Mouse (Mus musculus): ENCODE data around the gene Arhgef40. TPM values are rescaled to one million over a fixed set of nuclear protein-coding genes. Genes with fewer than 3 reads are reported as not detected.
A peak's percentile ranks its signal among the peaks of the same experiment; 100 is the strongest.

The Arhgef40 gene
- 29.4 and 30.1 TPM in 2 replicates for polyA plus RNA-seq (2012; ENCODE audit: insufficient read depth, insufficient read length, missing spikeins)

GRCm38 (mm10) chr14:51984247-51985231, at the start of gene Arhgef40:
TSS of gene Arhgef40 (plus strand) at chr14:51984719.
- H3K27ac ChIP-seq (replicated peaks; ENCODE audit: low read depth, low read length): peak within 1 kb of the TSS; percentile 83

GRCm38 (mm10) chr14:51939005-51939404, 45.5 kb upstream of the Arhgef40 start:
- H3K27ac ChIP-seq (replicated peaks; ENCODE audit: low read depth, low read length): no peak overlapping the region
- no peak overlapping the region for H3K4me3 ChIP-seq (ENCODE audit: insufficient read depth, low read depth, low read length)
- peaks cover 6% of the 10 kb centered on the region for H3K4me1 ChIP-seq (ENCODE audit: control insufficient read depth, insufficient read depth, insufficient read length, low read length)

More at GRCm38 (mm10) chr14:51984247-51985231, at the start of gene Arhgef40:
- peaks cover 2% of the 10 kb centered on the region; the same call in 1 of the 2 replicates for H3K4me1 ChIP-seq (ENCODE audit: control insufficient read depth, insufficient read depth, insufficient read length, low read length)
- peak within 1 kb of the TSS; percentile 85 for H3K4me3 ChIP-seq (ENCODE audit: insufficient read depth, low read depth, low read length)

GRCm38 (mm10) chr14:51940944-51941560, 43.5 kb upstream of the Arhgef40 start:
- Histone ChIP-seq H3K27ac (replicated peaks; ENCODE audit: low read depth, low read length) (peak overlapping the region; percentile 99), H3K4me1 (ENCODE audit: control insufficient read depth, insufficient read depth, insufficient read length, low read length) (peaks cover 6% of the 10 kb centered on the region), H3K4me3 (ENCODE audit: insufficient read depth, low read depth, low read length) (peak overlapping the region; percentile 31)

DNA sequence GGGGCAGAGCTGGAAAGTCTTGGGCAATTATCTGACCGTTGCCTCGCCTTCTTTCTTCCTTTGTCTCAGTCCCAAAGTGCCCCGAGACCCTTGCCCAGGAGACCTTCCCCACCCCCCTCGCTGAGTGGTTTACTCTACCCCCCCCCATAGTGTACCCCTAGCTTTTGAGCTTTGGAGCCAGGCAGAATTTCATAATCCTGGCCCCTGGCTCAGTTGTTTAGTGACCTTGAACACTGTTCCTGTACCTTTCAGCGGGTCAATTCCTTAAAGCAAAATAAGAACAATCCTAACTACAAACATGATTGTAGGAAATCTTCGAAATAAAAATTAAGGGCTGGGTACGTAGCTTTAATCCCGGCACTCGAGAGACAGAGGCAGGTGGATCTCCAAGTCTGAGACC, 42.9 kb upstream of the Arhgef40 start:
- peaks cover 6% of the 10 kb centered on the region for H3K4me1 ChIP-seq (ENCODE audit: control insufficient read depth, insufficient read depth, insufficient read length, low read length)
- H3K4me3 ChIP-seq (ENCODE audit: insufficient read depth, low read depth, low read length): peak overlapping the region; percentile 35
- H3K27ac ChIP-seq (replicated peaks; ENCODE audit: low read depth, low read length): peak overlapping the region; percentile 99

GRCm38 (mm10) chr14:51942236-51942635, 42.3 kb upstream of the Arhgef40 start:
- Histone ChIP-seq H3K4me1 (ENCODE audit: control insufficient read depth, insufficient read depth, insufficient read length, low read length) (peaks cover 6% of the 10 kb centered on the region), H3K4me3 (ENCODE audit: insufficient read depth, low read depth, low read length) (peak overlapping the region; percentile 35), H3K27ac (replicated peaks; ENCODE audit: low read depth, low read length) (peak overlapping the region; percentile 96)

DNA sequence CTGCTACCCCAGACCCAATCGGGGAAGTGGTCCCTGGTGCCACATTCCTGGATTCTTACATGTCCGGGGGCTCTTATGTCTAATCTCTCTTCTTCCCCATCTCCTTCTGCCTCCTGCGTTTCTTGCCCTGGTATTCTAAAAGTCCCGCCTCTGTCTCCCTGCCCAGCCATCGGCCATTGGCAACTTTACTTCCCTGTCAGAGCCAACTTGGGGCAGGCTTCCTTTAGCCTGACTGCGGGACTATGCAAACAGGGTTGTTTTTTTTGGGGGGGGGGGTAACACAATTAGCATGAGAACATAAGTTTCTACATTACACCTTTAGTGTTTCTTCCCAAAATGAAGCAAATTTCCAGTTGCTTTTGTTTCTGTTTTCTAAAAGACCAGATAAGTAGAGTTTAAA, 41.2 kb upstream of the Arhgef40 start:
- Histone ChIP-seq H3K4me3 (ENCODE audit: insufficient read depth, low read depth, low read length) (no peak overlapping the region), H3K4me1 (ENCODE audit: control insufficient read depth, insufficient read depth, insufficient read length, low read length) (peaks cover 6% of the 10 kb centered on the region), H3K27ac (replicated peaks; ENCODE audit: low read depth, low read length) (no peak overlapping the region)

GRCm38 (mm10) chr14:51960316-51960715, 24.2 kb upstream of the Arhgef40 start:
- Histone ChIP-seq H3K27ac (replicated peaks; ENCODE audit: low read depth, low read length) (no peak overlapping the region), H3K4me1 (ENCODE audit: control insufficient read depth, insufficient read depth, insufficient read length, low read length) (no peaks in the 10 kb centered on the region), H3K4me3 (ENCODE audit: insufficient read depth, low read depth, low read length) (no peak overlapping the region)

DNA sequence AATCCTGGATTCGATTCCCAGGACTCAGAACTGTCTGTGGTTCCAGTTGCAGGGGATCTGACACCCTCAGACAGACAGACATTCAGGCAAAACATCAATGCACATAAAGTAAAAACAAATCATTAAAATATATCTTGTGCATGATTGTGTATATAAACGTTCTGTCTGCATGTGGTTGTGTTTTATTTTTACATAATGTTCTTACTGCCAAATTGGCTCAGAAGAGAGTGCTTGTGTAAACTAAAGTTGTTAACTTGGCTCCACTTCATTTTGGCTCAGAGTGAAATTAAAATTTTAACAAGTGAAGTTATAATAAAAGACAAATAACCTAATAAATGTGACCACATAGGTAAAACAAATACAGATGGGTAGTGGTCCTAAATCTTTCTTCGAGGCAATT, 17.1 kb upstream of the Arhgef40 start:
- Histone ChIP-seq H3K4me3 (ENCODE audit: insufficient read depth, low read depth, low read length) (no peak overlapping the region), H3K4me1 (ENCODE audit: control insufficient read depth, insufficient read depth, insufficient read length, low read length) (no peaks in the 10 kb centered on the region), H3K27ac (replicated peaks; ENCODE audit: low read depth, low read length) (no peak overlapping the region)

DNA sequence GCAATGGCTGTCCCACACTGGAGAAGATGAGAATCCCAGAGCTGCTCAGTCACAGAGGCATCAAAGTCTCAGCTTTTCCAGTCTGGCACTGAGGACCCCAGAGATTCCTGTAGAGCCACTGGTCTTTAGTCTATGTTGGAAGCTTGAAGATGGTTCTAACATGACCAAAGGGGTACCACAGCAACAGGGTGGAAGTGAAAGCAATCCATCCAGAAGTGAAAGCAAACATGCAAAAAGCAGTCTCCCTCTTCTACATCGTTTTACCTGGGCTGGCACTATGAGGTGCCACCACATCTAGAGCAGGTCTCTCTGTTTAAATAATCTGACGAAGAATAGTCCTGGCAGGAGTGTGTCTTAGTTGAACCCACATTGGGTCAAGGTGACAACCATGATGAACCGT, 5.3 kb upstream of the Arhgef40 start:
- Histone ChIP-seq H3K4me1 (ENCODE audit: control insufficient read depth, insufficient read depth, insufficient read length, low read length) (no peaks in the 10 kb centered on the region), H3K4me3 (ENCODE audit: insufficient read depth, low read depth, low read length) (no peak overlapping the region), H3K27ac (replicated peaks; ENCODE audit: low read depth, low read length) (no peak overlapping the region)

- Histone ChIP-seq H3K4me1 (ENCODE audit: control insufficient read depth, insufficient read depth, insufficient read length, low read length) (peaks cover 2% of the 10 kb centered on the region; the same call in 1 of the 2 replicates), H3K4me3 (ENCODE audit: insufficient read depth, low read depth, low read length) (no peak overlapping the region), H3K27ac (replicated peaks; ENCODE audit: low read depth, low read length) (no peak overlapping the region)
These were observed 1.3 kb upstream of the Arhgef40 start for GRCm38 (mm10) chr14:51983251-51983650.

GRCm38 (mm10) chr14:51983855-51984246, 668 bp upstream of the Arhgef40 start:
- Histone ChIP-seq H3K4me1 (ENCODE audit: control insufficient read depth, insufficient read depth, insufficient read length, low read length) (peaks cover 2% of the 10 kb centered on the region; the same call in 1 of the 2 replicates), H3K27ac (replicated peaks; ENCODE audit: low read depth, low read length) (no peak overlapping the region), H3K4me3 (ENCODE audit: insufficient read depth, low read depth, low read length) (no peak overlapping the region)

DNA sequence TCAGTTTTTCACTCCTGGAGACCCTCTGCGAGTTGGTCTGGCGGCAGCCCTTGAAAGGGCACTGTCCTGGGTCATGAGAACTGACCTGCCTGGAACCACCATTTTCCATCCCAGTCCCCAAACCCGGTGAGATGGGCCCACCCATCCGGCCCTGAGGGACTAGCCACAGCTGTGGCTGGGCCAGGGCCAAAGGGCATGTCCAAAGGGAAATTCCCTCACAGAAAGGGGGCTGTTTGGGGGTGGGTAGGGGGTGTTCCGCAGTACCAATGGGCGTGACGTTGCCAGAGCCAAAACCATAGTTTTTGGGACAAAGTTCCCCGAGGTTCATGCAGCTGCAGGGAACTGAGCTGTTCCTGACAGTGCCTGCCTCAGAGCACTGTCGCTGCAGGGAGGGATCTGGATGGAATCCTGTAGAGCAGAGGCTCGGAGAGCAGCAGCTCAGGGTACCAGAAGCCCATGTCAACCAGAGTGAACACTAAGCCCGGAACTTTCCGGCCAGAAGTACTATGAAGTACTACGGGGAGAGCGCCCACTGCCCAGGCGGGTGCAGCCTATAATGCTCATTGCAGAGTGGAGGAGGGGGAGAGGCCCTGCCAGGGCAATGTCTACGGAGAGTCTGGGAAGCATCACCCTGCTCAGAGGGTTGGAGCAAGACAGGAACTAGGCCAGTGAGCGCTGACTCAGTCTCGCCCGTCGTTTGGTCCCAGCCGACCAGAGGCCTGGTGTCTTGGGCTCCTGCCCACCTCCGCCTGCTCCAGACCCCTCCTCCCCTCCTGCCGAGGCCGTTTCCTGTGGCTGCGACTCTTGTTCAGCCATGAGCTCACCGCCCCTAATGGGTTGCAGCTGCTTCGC, 1.0 kb downstream of the Arhgef40 start:
- H3K27ac ChIP-seq (replicated peaks; ENCODE audit: low read depth, low read length): peak overlapping the region; percentile 83

GRCm38 (mm10) chr14:51986153-51986505, 1.6 kb downstream of the Arhgef40 start:
- peaks cover 2% of the 10 kb centered on the region; the same call in 1 of the 2 replicates for H3K4me1 ChIP-seq (ENCODE audit: control insufficient read depth, insufficient read depth, insufficient read length, low read length)
- peak overlapping the region; percentile 85 for H3K4me3 ChIP-seq (ENCODE audit: insufficient read depth, low read depth, low read length)
- H3K27ac ChIP-seq (replicated peaks; ENCODE audit: low read depth, low read length): peak overlapping the region; percentile 83; the same call in 1 of the 2 replicates

More for the DNA sequence above, 1.0 kb downstream of the Arhgef40 start:
- Histone ChIP-seq H3K4me1 (ENCODE audit: control insufficient read depth, insufficient read depth, insufficient read length, low read length) (peaks cover 2% of the 10 kb centered on the region; the same call in 1 of the 2 replicates), H3K4me3 (ENCODE audit: insufficient read depth, low read depth, low read length) (peak overlapping the region; percentile 85)

GRCm38 (mm10) chr14:51987177-51987576, 2.7 kb downstream of the Arhgef40 start:
- Histone ChIP-seq H3K27ac (replicated peaks; ENCODE audit: low read depth, low read length) (no peak overlapping the region), H3K4me3 (ENCODE audit: insufficient read depth, low read depth, low read length) (no peak overlapping the region), H3K4me1 (ENCODE audit: control insufficient read depth, insufficient read depth, insufficient read length, low read length) (peaks cover 2% of the 10 kb centered on the region; the same call in 1 of the 2 replicates)
